Mouse (Mus musculus) midbrain, embryonic 11.5 days (tissue): Measurements from ENCODE around the gene Klk13. TPM values are rescaled to one million over a fixed set of nuclear protein-coding genes. Genes with fewer than 3 reads are reported as not detected.

Experiments
- ATAC-seq: fragments of 200-750 bp; cut with Nextera tagmentation; 2 replicates; pipeline ENCODE4 v1.8.0; 2017; ENCODE audit warnings: moderate TSS enrichment, moderate library complexity; ENCODE audit not compliant: low FRiP score
- DNase-seq: peaks from one replicate; pipeline ENCODE4 v3.0.0; 2015; ENCODE audit warnings: low spot score; ENCODE audit errors: missing footprints
- H3K27ac ChIP-seq: fragments of 300-500 bp; sonication (generic); 2 replicates; pipeline ENCODE4 v1.5.1; 2014; ENCODE audit warnings: low read depth, low read length
- H3K27me3 ChIP-seq: fragments of 300-500 bp; sonication (generic); 2 replicates; pipeline ENCODE4 v1.6.1; 2014; ENCODE audit warnings: mild to moderate bottlenecking, low read length, moderate library complexity, mixed read lengths; ENCODE audit not compliant: control insufficient read depth, insufficient read depth
- H3K36me3 ChIP-seq: fragments of 300-500 bp; sonication (generic); 2 replicates; pipeline ENCODE4 v1.6.1; 2014; ENCODE audit warnings: mild to moderate bottlenecking, low read length, moderate library complexity, mixed read lengths; ENCODE audit not compliant: control insufficient read depth, insufficient read depth
- H3K4me1 ChIP-seq: fragments of 300-500 bp; sonication (generic); 2 replicates; pipeline ENCODE4 v1.6.1; 2014; ENCODE audit warnings: low read length; ENCODE audit not compliant: control insufficient read depth, insufficient read depth
- H3K4me2 ChIP-seq: fragments of 300-500 bp; sonication (generic); 2 replicates; pipeline ENCODE4 v1.6.1; 2014; ENCODE audit warnings: mild to moderate bottlenecking, moderate library complexity
- H3K4me3 ChIP-seq: fragments of 300-500 bp; sonication (generic); 2 replicates; pipeline ENCODE4 v1.5.1; 2014; ENCODE audit warnings: low read depth, low read length
- H3K9ac ChIP-seq: fragments of 300-500 bp; sonication (generic); 2 replicates; pipeline ENCODE4 v1.6.1; 2014; ENCODE audit warnings: low read length
- H3K9me3 ChIP-seq: fragments of 300-500 bp; sonication (generic); 2 replicates; pipeline ENCODE4 v1.6.1; 2016; ENCODE audit warnings: low read length; ENCODE audit not compliant: control insufficient read depth
- WGBS: fragments of 180-500 bp; shearing (Covaris S2); extraction: QIAGEN DNeasy Blood & Tissue Kit; methylation state at CpG from one replicate; pipeline ENCODE4 v1.1.7; 2014; 5-methylcytosine and 5-hydroxymethylcytosine counted together
- polyA plus RNA-seq: library from polyadenylated mRNA; unstranded; fragments of >200 nt; fragmentation: Nextera tagmentation; extraction: Ambion mirVana; gene quantifications from 2 replicates; pipeline ENCODE4 v1.2.1, GENCODE M21; 2014

Klk13 gene
- polyA plus RNA-seq, 1 experiment from 2014 or later: 0.29 TPM

DNA sequence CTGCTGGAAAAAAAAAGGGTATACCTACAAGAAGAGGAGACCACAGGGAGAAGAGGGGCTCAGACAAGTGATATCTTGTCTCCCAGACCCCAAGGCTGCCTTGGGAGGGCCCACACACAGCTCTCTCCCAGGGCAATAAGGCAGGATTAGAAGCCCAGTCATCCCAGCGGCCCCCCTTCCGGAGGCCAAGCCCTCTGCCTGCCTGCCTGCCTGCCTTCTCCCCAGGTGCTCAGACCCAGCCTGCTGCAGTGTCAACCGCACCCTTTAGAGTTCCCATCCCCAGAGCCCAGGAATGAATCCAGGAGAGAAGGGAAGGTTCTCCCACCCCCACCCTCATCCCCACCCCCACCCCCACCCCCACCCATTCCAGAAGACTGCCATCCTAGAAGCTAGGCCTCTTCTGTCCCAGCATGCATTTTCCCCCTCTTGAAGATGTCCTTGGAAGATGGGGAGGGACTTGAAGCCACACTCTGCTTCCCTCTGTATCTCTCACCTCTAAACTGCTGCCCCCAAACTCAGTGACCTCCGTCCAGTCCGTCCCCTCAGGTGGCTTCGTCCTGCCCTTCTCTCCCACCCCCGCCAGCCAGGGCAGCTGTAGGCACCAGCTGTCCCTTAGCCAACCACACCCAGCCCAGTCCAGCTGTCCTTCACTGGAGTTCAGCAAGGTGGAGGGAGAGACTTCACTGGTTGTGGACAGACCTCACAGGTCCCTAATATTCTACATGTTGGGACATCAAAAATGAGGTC is 63.1 kb downstream of the Klk13 start:
- Histone ChIP-seq H3K4me2 (no peak overlapping the region), H3K4me1 (peaks cover 6% of the 10 kb centered on the region), H3K4me3 (no peak overlapping the region), H3K9me3 (no peaks in the 10 kb centered on the region), H3K9ac (no peak overlapping the region; the same call in 1 of the 2 replicates), H3K27ac (no peak overlapping the region), H3K27me3 (no peaks in the 10 kb centered on the region), H3K36me3 (no peaks in the 10 kb centered on the region)
- ATAC-seq: 0 out of 2 replicates have a peak, but pooled peaks have one; percentile 33
- WGBS: 38% methylated on average over 7 of the region's 7 CpGs
- no peak for DNase-seq

DNA sequence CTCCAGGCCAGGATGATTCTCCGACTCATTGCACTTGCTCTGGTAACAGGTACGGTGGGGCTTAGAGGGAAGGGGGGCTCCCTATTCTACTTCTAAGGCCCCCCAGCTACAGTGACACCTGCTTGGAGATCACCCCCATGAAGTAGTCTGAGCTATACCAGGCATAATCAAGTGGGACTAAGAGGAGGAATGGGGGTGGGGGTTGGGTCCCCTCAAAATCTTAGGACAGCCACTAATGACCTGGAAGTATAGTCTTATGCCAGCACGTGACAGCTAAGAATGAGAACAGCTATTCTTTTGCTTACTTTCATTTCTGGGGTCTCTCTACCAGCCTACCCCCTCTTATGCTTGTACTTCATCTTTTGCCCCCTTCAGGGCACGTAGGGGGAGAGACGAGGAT is 64.1 kb downstream of the Klk13 start:
- H3K27me3 ChIP-seq: no peaks in the 10 kb centered on the region
- H3K4me1 ChIP-seq: peaks cover 6% of the 10 kb centered on the region
- H3K9ac ChIP-seq: no peak overlapping the region
- WGBS: 93% methylated on average over 5 of the region's 5 CpGs
- no peak for ATAC-seq
- DNase-seq: no peak
- H3K4me2 ChIP-seq: no peak overlapping the region
- no peaks in the 10 kb centered on the region for H3K9me3 ChIP-seq
- H3K36me3 ChIP-seq: no peaks in the 10 kb centered on the region
- no peak overlapping the region for H3K4me3 ChIP-seq
- H3K27ac ChIP-seq: no peak overlapping the region

Other genes starting within 250 kb of the Klk13 start
- gene Vsig10l, start 249.4 kb upstream of the Klk13 start, polyA plus RNA-seq: 2.2 and 2.4 TPM in 2 replicates
- gene Iglon5, start 222.5 kb upstream of the Klk13 start, polyA plus RNA-seq: 2.3 and 3.1 TPM in 2 replicates
- gene 4931406B18Rik, start 206.6 kb upstream of the Klk13 start, polyA plus RNA-seq: not detected in 2 replicates
- 0.63 and 0.70 TPM in 2 replicates for gene Cd33, start 168.1 kb upstream of the Klk13 start, polyA plus RNA-seq
- 6.7 and 8.7 TPM in 2 replicates for gene Zfp658, start 150.3 kb upstream of the Klk13 start, polyA plus RNA-seq
- gene Zfp719, start 133.0 kb upstream of the Klk13 start, polyA plus RNA-seq: 17.3 and 17.9 TPM in 2 replicates
- 0.23 and 0.64 TPM in 2 replicates for gene Zfp819, start 105.4 kb upstream of the Klk13 start, polyA plus RNA-seq
- gene Ceacam18, start 77.9 kb upstream of the Klk13 start, polyA plus RNA-seq: not detected in 2 replicates
- 0.26 and 0.51 TPM in 2 replicates for gene Siglece, start 52.4 kb upstream of the Klk13 start, polyA plus RNA-seq
- 9.3 and 9.9 TPM in 2 replicates for gene Ctu1, start 40.6 kb upstream of the Klk13 start, polyA plus RNA-seq
- gene Klk14, start 22.1 kb upstream of the Klk13 start, polyA plus RNA-seq: not detected in 2 replicates
- not detected in 2 replicates for gene Klk12, start 56.3 kb downstream of the Klk13 start, polyA plus RNA-seq
- 0.19 TPM in 1 of 2 replicates, not detected in the other for gene Klk11, start 62.0 kb downstream of the Klk13 start, polyA plus RNA-seq
- gene Klk10, start 68.5 kb downstream of the Klk13 start, polyA plus RNA-seq: 0.19 and 0.29 TPM in 2 replicates
- not detected in 2 replicates for gene Klk9, start 79.3 kb downstream of the Klk13 start, polyA plus RNA-seq
- 7.6 and 7.8 TPM in 2 replicates for gene Klk8, start 85.0 kb downstream of the Klk13 start, polyA plus RNA-seq
- gene Klk7, start 98.7 kb downstream of the Klk13 start, polyA plus RNA-seq: 0.10 TPM in 1 of 2 replicates, not detected in the other
- gene Klk6, start 111.9 kb downstream of the Klk13 start, polyA plus RNA-seq: 0.40 TPM in 1 of 2 replicates, not detected in the other
- gene Klk5, start 129.4 kb downstream of the Klk13 start, polyA plus RNA-seq: not detected in 2 replicates
- gene Klk4, start 168.6 kb downstream of the Klk13 start, polyA plus RNA-seq: not detected in 2 replicates
- gene Klk15, start 221.2 kb downstream of the Klk13 start, polyA plus RNA-seq: not detected in 2 replicates
- gene Klk1b8, start 238.1 kb downstream of the Klk13 start, polyA plus RNA-seq: not detected in 2 replicates